Mouse (Mus musculus): ENCODE measurements around the gene Rtl8c. TPM values are rescaled to one million over a fixed set of nuclear protein-coding genes. Genes with fewer than 3 reads are reported as not detected.
A peak's percentile ranks its signal among the peaks of the same experiment; 100 is the strongest.
"Not testable (repeated sequence)": the region's sequence is repeated elsewhere in the genome, so short reads cannot be mapped to it uniquely, and the experiment has no call there.

Rtl8c gene
- polyA plus RNA-seq (2015; fragmentation: Nextera tagmentation; extraction: Ambion mirVana) = 26.2 and 30.7 TPM in 2 replicates

- H3K9me3 ChIP-seq (ENCODE audit: control insufficient read depth, low read length) = no peaks in the 10 kb centered on the region
- no peaks in the 10 kb centered on the region for H3K36me3 ChIP-seq (ENCODE audit: control insufficient read depth, insufficient read depth, low read length)
- H3K4me3 ChIP-seq (ENCODE audit: low read length) = peak within 1 kb of the TSS; percentile 48
- 27% methylated on average over 20 of the region's 20 CpGs for WGBS
- no peaks in the 10 kb centered on the region for H3K27me3 ChIP-seq (replicated peaks; ENCODE audit: control insufficient read depth, insufficient read depth, low read length)
- peak within 1 kb of the TSS; percentile 55 for H3K9ac ChIP-seq (ENCODE audit: low read depth, low read length)
- peak within 1 kb of the TSS; percentile 55 for H3K4me2 ChIP-seq (ENCODE audit: low read depth, low read length)
- ATAC-seq = peak; percentile 88
- H3K4me1 ChIP-seq (ENCODE audit: control insufficient read depth, insufficient read depth, low read length) = no peaks in the 10 kb centered on the region
- no peak within 1 kb of the TSS for H3K27ac ChIP-seq (ENCODE audit: low read length)
Measured at GRCm38 (mm10) chrX:53607242-53608121, at the start of gene Rtl8c. TSS of gene Rtl8c (plus strand) at chrX:53608032.

- Histone ChIP-seq H3K4me2 (ENCODE audit: low read depth, low read length) (no peak overlapping the region), H3K27me3 (replicated peaks; ENCODE audit: control insufficient read depth, insufficient read depth, low read length) (no peaks in the 10 kb centered on the region), H3K4me3 (ENCODE audit: low read length) (no peak overlapping the region), H3K9ac (ENCODE audit: low read depth, low read length) (no peak overlapping the region), H3K36me3 (ENCODE audit: control insufficient read depth, insufficient read depth, low read length) (no peaks in the 10 kb centered on the region), H3K27ac (ENCODE audit: low read length) (no peak overlapping the region), H3K4me1 (ENCODE audit: control insufficient read depth, insufficient read depth, low read length) (no peaks in the 10 kb centered on the region), H3K9me3 (ENCODE audit: control insufficient read depth, low read length) (no peaks in the 10 kb centered on the region)
- ATAC-seq = no peak
- 80% methylated on average over 1 of the region's 1 CpGs for WGBS
Measured at GRCm38 (mm10) chrX:53579311-53579710, 28.5 kb upstream of the Rtl8c start.

- not testable (repeated sequence) for H3K4me1 ChIP-seq (ENCODE audit: control insufficient read depth, insufficient read depth, low read length); H3K9ac ChIP-seq (ENCODE audit: low read depth, low read length); H3K27me3 ChIP-seq (replicated peaks; ENCODE audit: control insufficient read depth, insufficient read depth, low read length); H3K4me2 ChIP-seq (ENCODE audit: low read depth, low read length); H3K36me3 ChIP-seq (ENCODE audit: control insufficient read depth, insufficient read depth, low read length); H3K9me3 ChIP-seq (ENCODE audit: control insufficient read depth, low read length); H3K4me3 ChIP-seq (ENCODE audit: low read length); H3K27ac ChIP-seq (ENCODE audit: low read length)
- ATAC-seq = peak; percentile 44; the same call in 1 of the 2 replicates
- 65% methylated on average over 2 of the region's 4 CpGs for WGBS
Measured at GRCm38 (mm10) chrX:53581407-53581806, 26.4 kb upstream of the Rtl8c start.

- H3K36me3 ChIP-seq (ENCODE audit: control insufficient read depth, insufficient read depth, low read length); H3K9ac ChIP-seq (ENCODE audit: low read depth, low read length): not testable (repeated sequence)
- 54% methylated on average over 3 of the region's 4 CpGs for WGBS
Measured at GRCm38 (mm10) chrX:53583404-53583803, 24.4 kb upstream of the Rtl8c start.

GRCm38 (mm10) chrX:53599993-53600392 lies 7.8 kb upstream of the Rtl8c start:
- H3K9me3 ChIP-seq (ENCODE audit: control insufficient read depth, low read length); ATAC-seq; H3K36me3 ChIP-seq (ENCODE audit: control insufficient read depth, insufficient read depth, low read length); H3K4me1 ChIP-seq (ENCODE audit: control insufficient read depth, insufficient read depth, low read length); H3K4me2 ChIP-seq (ENCODE audit: low read depth, low read length); H3K4me3 ChIP-seq (ENCODE audit: low read length); H3K9ac ChIP-seq (ENCODE audit: low read depth, low read length); H3K27ac ChIP-seq (ENCODE audit: low read length); H3K27me3 ChIP-seq (replicated peaks; ENCODE audit: control insufficient read depth, insufficient read depth, low read length): not testable (repeated sequence)
- WGBS = 13% methylated on average over 1 of the region's 2 CpGs

More at GRCm38 (mm10) chrX:53583404-53583803, 24.4 kb upstream of the Rtl8c start:
- H3K4me2 ChIP-seq (ENCODE audit: low read depth, low read length); H3K4me3 ChIP-seq (ENCODE audit: low read length); H3K27ac ChIP-seq (ENCODE audit: low read length); H3K27me3 ChIP-seq (replicated peaks; ENCODE audit: control insufficient read depth, insufficient read depth, low read length); H3K9me3 ChIP-seq (ENCODE audit: control insufficient read depth, low read length); H3K4me1 ChIP-seq (ENCODE audit: control insufficient read depth, insufficient read depth, low read length); ATAC-seq: not testable (repeated sequence)

- not testable (repeated sequence) for H3K9me3 ChIP-seq (ENCODE audit: control insufficient read depth, low read length); H3K9ac ChIP-seq (ENCODE audit: low read depth, low read length); H3K36me3 ChIP-seq (ENCODE audit: control insufficient read depth, insufficient read depth, low read length); H3K27ac ChIP-seq (ENCODE audit: low read length); ATAC-seq; H3K4me3 ChIP-seq (ENCODE audit: low read length); H3K4me2 ChIP-seq (ENCODE audit: low read depth, low read length); H3K4me1 ChIP-seq (ENCODE audit: control insufficient read depth, insufficient read depth, low read length); H3K27me3 ChIP-seq (replicated peaks; ENCODE audit: control insufficient read depth, insufficient read depth, low read length)
- WGBS = 35% methylated on average over 1 of the region's 1 CpGs
Measured at GRCm38 (mm10) chrX:53606176-53606575, 1.7 kb upstream of the Rtl8c start.

GRCm38 (mm10) chrX:53608122-53608813 lies 436 bp downstream of the Rtl8c start:
- H3K9ac ChIP-seq (ENCODE audit: low read depth, low read length) = peak overlapping the region; percentile 55
- no peak overlapping the region for H3K27ac ChIP-seq (ENCODE audit: low read length)

GRCm38 (mm10) chrX:53608879-53609278 lies 1.0 kb downstream of the Rtl8c start, which contains the start of gene Gm14597:
TSS of gene Gm14597 (minus strand) at chrX:53608979.
- H3K9ac ChIP-seq (ENCODE audit: low read depth, low read length) = peak within 1 kb of the TSS; percentile 55
- not testable (repeated sequence) for H3K4me1 ChIP-seq (ENCODE audit: control insufficient read depth, insufficient read depth, low read length); H3K27me3 ChIP-seq (replicated peaks; ENCODE audit: control insufficient read depth, insufficient read depth, low read length); H3K27ac ChIP-seq (ENCODE audit: low read length); H3K9me3 ChIP-seq (ENCODE audit: control insufficient read depth, low read length); ATAC-seq; H3K36me3 ChIP-seq (ENCODE audit: control insufficient read depth, insufficient read depth, low read length)
- WGBS = 97% methylated on average over 3 of the region's 4 CpGs
- H3K4me2 ChIP-seq (ENCODE audit: low read depth, low read length) = peak within 1 kb of the TSS; percentile 55
- peak within 1 kb of the TSS; percentile 48 for H3K4me3 ChIP-seq (ENCODE audit: low read length)

More at GRCm38 (mm10) chrX:53608122-53608813, 436 bp downstream of the Rtl8c start:
- WGBS = 25% methylated on average over 18 of the region's 18 CpGs
- H3K36me3 ChIP-seq (ENCODE audit: control insufficient read depth, insufficient read depth, low read length) = no peaks in the 10 kb centered on the region
- H3K4me1 ChIP-seq (ENCODE audit: control insufficient read depth, insufficient read depth, low read length) = no peaks in the 10 kb centered on the region
- no peaks in the 10 kb centered on the region for H3K9me3 ChIP-seq (ENCODE audit: control insufficient read depth, low read length)
- H3K4me3 ChIP-seq (ENCODE audit: low read length) = peak overlapping the region; percentile 48
- ATAC-seq = peak; percentile 50
- no peaks in the 10 kb centered on the region for H3K27me3 ChIP-seq (replicated peaks; ENCODE audit: control insufficient read depth, insufficient read depth, low read length)
- peak overlapping the region; percentile 55 for H3K4me2 ChIP-seq (ENCODE audit: low read depth, low read length)

GRCm38 (mm10) chrX:53610571-53610970 lies 2.7 kb downstream of the Rtl8c start:
- ATAC-seq = no peak
- H3K9ac ChIP-seq (ENCODE audit: low read depth, low read length) = no peak overlapping the region
- H3K9me3 ChIP-seq (ENCODE audit: control insufficient read depth, low read length) = no peaks in the 10 kb centered on the region
- H3K27me3 ChIP-seq (replicated peaks; ENCODE audit: control insufficient read depth, insufficient read depth, low read length) = no peaks in the 10 kb centered on the region
- no peak overlapping the region for H3K4me2 ChIP-seq (ENCODE audit: low read depth, low read length)
- no peak overlapping the region for H3K27ac ChIP-seq (ENCODE audit: low read length)
- WGBS = 0% methylated on average over 3 of the region's 3 CpGs
- H3K4me3 ChIP-seq (ENCODE audit: low read length) = no peak overlapping the region
- no peaks in the 10 kb centered on the region for H3K36me3 ChIP-seq (ENCODE audit: control insufficient read depth, insufficient read depth, low read length)
- no peaks in the 10 kb centered on the region for H3K4me1 ChIP-seq (ENCODE audit: control insufficient read depth, insufficient read depth, low read length)

Data from intestine, embryonic 16.5 days (tissue).